Mouse (Mus musculus): ENCODE measurements at regions not wholly inside any gene's neighbourhood (a gene's known extent, or its start where the extent isn't known, plus 50 kb on each side); places are given as distances from the start of the nearest gene placed in this dataset.

DNA sequence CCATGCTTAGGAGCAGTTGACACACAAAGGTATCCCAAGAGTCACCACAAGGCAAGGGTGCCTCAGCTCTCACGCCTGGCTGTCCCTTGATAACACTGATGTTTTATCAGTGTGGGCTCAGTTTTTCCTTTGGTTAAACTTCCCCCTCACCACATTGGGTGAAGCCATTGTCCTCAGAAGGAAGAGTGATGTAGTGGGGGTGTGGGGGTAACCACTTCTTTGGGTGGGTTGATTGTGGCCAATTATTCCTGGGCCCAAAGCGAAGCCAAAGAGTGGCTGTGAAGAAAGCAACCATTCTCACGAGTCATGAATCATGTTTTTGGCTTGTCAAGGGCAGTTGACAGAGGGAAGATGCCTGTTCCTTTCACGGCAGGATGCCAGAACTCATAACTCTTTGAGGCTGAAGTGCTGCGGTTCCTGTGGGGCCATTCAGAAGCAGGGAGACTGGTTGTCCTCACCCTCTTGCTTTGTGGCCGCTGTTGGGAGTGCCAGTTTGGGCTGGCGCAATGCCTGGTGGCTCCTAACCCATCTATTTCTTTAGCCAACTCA is 234.7 kb downstream of the Fam49a start:
- TF ChIP-seq CTCF (IDR thresholded peaks at IDR 0.05; ENCODE audit: low read depth) (no peak), EP300 (IDR thresholded peaks at IDR 0.05; ENCODE audit: low read depth) (peak; percentile 91)

All from liver, postnatal 0 days (tissue).